Mouse (Mus musculus): ENCODE data around the gene Cyth3.

DNA sequence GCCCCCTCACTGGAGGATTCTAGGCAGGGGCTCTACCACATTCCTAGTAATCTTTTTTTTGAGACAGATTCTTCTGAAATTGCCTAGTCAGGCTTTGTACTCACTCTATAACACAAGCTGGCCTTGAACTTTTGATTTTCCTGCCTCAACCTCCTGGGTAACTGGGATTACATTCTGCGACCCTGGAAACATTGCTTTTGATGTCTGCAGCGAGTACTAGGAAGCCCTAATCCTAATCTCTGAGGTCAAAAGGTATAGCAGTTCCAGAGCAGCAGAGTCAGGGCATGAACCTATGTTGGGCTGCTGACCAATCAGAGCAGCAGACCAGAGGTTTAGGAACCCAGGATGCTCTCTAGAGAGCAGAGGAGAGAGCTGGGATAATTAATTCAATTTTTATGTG, 6.9 kb upstream of the Cyth3 start:
- no peak for TF ChIP-seq CTCF (IDR thresholded peaks at IDR 0.05; ENCODE audit: low read depth, low read length)
- no peak for TF ChIP-seq GATA1 (IDR thresholded peaks at IDR 0.05; ENCODE audit: borderline replicate concordance, low read length)
